Mouse (Mus musculus) forebrain, embryonic 11.5 days (tissue): ENCODE results near the gene 1700003E16Rik. TPM values are rescaled to one million over a fixed set of nuclear protein-coding genes. Genes with fewer than 3 reads are reported as not detected.
A peak's percentile ranks its signal among the peaks of the same experiment; 100 is the strongest.

Source experiments
- ATAC-seq: fragments of 200-750 bp; cut with Nextera tagmentation; replicated peaks from 2 replicates; pipeline ENCODE4 v1.8.0; 2017; ENCODE audit warnings: moderate TSS enrichment; ENCODE audit not compliant: low FRiP score
- DNase-seq: peaks from one replicate; pipeline ENCODE4 v3.0.0-alpha.2; 2017; ENCODE audit warnings: low spot score
- H3K27ac ChIP-seq: fragments of 300-500 bp; sonication (generic); 2 replicates; pipeline ENCODE4 v1.5.1; 2014; ENCODE audit warnings: low read depth, low read length
- H3K27me3 ChIP-seq: fragments of 300-500 bp; sonication (generic); 2 replicates; pipeline ENCODE4 v1.6.1; 2014; ENCODE audit warnings: mild to moderate bottlenecking, low read length, mixed read lengths; ENCODE audit not compliant: control insufficient read depth, insufficient read depth
- H3K36me3 ChIP-seq: fragments of 300-500 bp; sonication (generic); 2 replicates; pipeline ENCODE4 v1.6.1; 2014; ENCODE audit warnings: mild to moderate bottlenecking, low read length, moderate library complexity, mixed read lengths; ENCODE audit not compliant: control insufficient read depth, insufficient read depth
- H3K4me1 ChIP-seq: fragments of 300-500 bp; sonication (generic); replicated peaks from 2 replicates; pipeline ENCODE4 v1.6.1; 2014; ENCODE audit warnings: low read length, mixed read lengths; ENCODE audit not compliant: control insufficient read depth, insufficient read depth
- H3K4me2 ChIP-seq: fragments of 300-500 bp; sonication (generic); 2 replicates; pipeline ENCODE4 v1.6.1; 2014; ENCODE audit warnings: low read depth, mild to moderate bottlenecking, low read length, moderate library complexity, mixed read lengths; ENCODE audit not compliant: severe bottlenecking
- H3K4me3 ChIP-seq: fragments of 300-500 bp; sonication (generic); 2 replicates; pipeline ENCODE4 v1.5.1; 2014; ENCODE audit warnings: low read depth, low read length
- H3K9ac ChIP-seq: fragments of 300-500 bp; sonication (generic); 2 replicates; pipeline ENCODE4 v1.6.1; 2014; ENCODE audit warnings: low read length
- H3K9me3 ChIP-seq: fragments of 300-500 bp; sonication (generic); 2 replicates; pipeline ENCODE4 v1.6.1; 2016; ENCODE audit warnings: low read length, mixed read lengths; ENCODE audit not compliant: control insufficient read depth
- WGBS: fragments of 180-500 bp; shearing (Covaris S2); extraction: QIAGEN DNeasy Blood & Tissue Kit; methylation state at CpG from one replicate; pipeline ENCODE4 v1.1.7; 2014; 5-methylcytosine and 5-hydroxymethylcytosine counted together
- polyA plus RNA-seq: library from polyadenylated mRNA; unstranded; fragments of >200 nt; fragmentation: Nextera tagmentation; extraction: Ambion mirVana; gene quantifications from 2 replicates; pipeline ENCODE4 v1.2.1, GENCODE M21; 2014

1700003E16Rik gene
- polyA plus RNA-seq, 1 experiment from 2014 or later, result 1.9 TPM

- Histone ChIP-seq H3K9ac (no peak overlapping the region), H3K4me2 (no peak overlapping the region), H3K4me3 (no peak overlapping the region), H3K36me3 (peaks cover 6% of the 10 kb centered on the region), H3K27ac (no peak overlapping the region), H3K9me3 (no peaks in the 10 kb centered on the region), H3K27me3 (no peaks in the 10 kb centered on the region), H3K4me1 (no peaks in the 10 kb centered on the region)
- no peak for ATAC-seq
- 47% methylated on average over 15 of the region's 15 CpGs for WGBS
- peak; percentile 67 for DNase-seq
Measured at GRCm38 (mm10) chr6:83197345-83198004, 41.3 kb downstream of the 1700003E16Rik start.

GRCm38 (mm10) chr6:83203320-83203719, 47.1 kb downstream of the 1700003E16Rik start:
- 87% methylated on average over 4 of the region's 4 CpGs for WGBS
- DNase-seq, result no peak
- no peak for ATAC-seq
- Histone ChIP-seq H3K4me1 (no peaks in the 10 kb centered on the region), H3K9me3 (no peaks in the 10 kb centered on the region), H3K27me3 (no peaks in the 10 kb centered on the region), H3K4me2 (no peak overlapping the region), H3K9ac (no peak overlapping the region), H3K27ac (no peak overlapping the region), H3K4me3 (no peak overlapping the region), H3K36me3 (no peaks in the 10 kb centered on the region; the same call in 1 of the 2 replicates)

- Histone ChIP-seq H3K27ac (no peak overlapping the region), H3K4me1 (no peaks in the 10 kb centered on the region), H3K9me3 (no peaks in the 10 kb centered on the region), H3K4me2 (no peak overlapping the region), H3K36me3 (no peaks in the 10 kb centered on the region), H3K4me3 (no peak overlapping the region), H3K9ac (no peak overlapping the region), H3K27me3 (no peaks in the 10 kb centered on the region)
- DNase-seq (no peak), ATAC-seq (no peak)
- WGBS, result 97% methylated on average over 3 of the region's 3 CpGs
Measured at GRCm38 (mm10) chr6:83205851-83206250, 49.6 kb downstream of the 1700003E16Rik start.

- DNase-seq (no peak), ATAC-seq (no peak)
- Histone ChIP-seq H3K4me1 (no peaks in the 10 kb centered on the region), H3K36me3 (no peaks in the 10 kb centered on the region), H3K27ac (no peak overlapping the region), H3K4me3 (no peak overlapping the region), H3K9me3 (no peaks in the 10 kb centered on the region), H3K4me2 (no peak overlapping the region), H3K27me3 (no peaks in the 10 kb centered on the region), H3K9ac (no peak overlapping the region)
- WGBS, result 77% methylated on average over 11 of the region's 11 CpGs
Measured at GRCm38 (mm10) chr6:83206321-83206720, 50.1 kb downstream of the 1700003E16Rik start.

- Histone ChIP-seq H3K4me1 (no peaks in the 10 kb centered on the region), H3K9ac (no peak overlapping the region), H3K27me3 (no peaks in the 10 kb centered on the region), H3K4me2 (no peak overlapping the region), H3K36me3 (no peaks in the 10 kb centered on the region), H3K4me3 (no peak overlapping the region), H3K27ac (no peak overlapping the region), H3K9me3 (no peaks in the 10 kb centered on the region)
- DNase-seq (no peak), ATAC-seq (no peak)
- 75% methylated on average over 9 of the region's 9 CpGs for WGBS
Measured at GRCm38 (mm10) chr6:83207361-83208049, 51.3 kb downstream of the 1700003E16Rik start.

GRCm38 (mm10) chr6:83208050-83208400, 51.8 kb downstream of the 1700003E16Rik start:
- Histone ChIP-seq H3K27me3 (no peaks in the 10 kb centered on the region), H3K4me2 (no peak overlapping the region), H3K27ac (no peak overlapping the region), H3K9ac (no peak overlapping the region), H3K4me3 (no peak overlapping the region), H3K36me3 (no peaks in the 10 kb centered on the region), H3K9me3 (no peaks in the 10 kb centered on the region), H3K4me1 (no peaks in the 10 kb centered on the region)
- DNase-seq (no peak), ATAC-seq (no peak)
- 86% methylated on average over 2 of the region's 2 CpGs for WGBS

- Histone ChIP-seq H3K27ac (no peak overlapping the region), H3K9me3 (no peaks in the 10 kb centered on the region), H3K4me3 (no peak overlapping the region), H3K36me3 (no peaks in the 10 kb centered on the region), H3K4me1 (no peaks in the 10 kb centered on the region), H3K4me2 (no peak overlapping the region), H3K9ac (no peak overlapping the region), H3K27me3 (no peaks in the 10 kb centered on the region)
- WGBS, result 51% methylated on average over 2 of the region's 2 CpGs
- ATAC-seq (no peak), DNase-seq (no peak)
Measured at GRCm38 (mm10) chr6:83210495-83210894, 54.3 kb downstream of the 1700003E16Rik start.

- Histone ChIP-seq H3K4me3 (no peak overlapping the region), H3K36me3 (no peaks in the 10 kb centered on the region), H3K4me2 (no peak overlapping the region), H3K27ac (no peak overlapping the region), H3K27me3 (no peaks in the 10 kb centered on the region), H3K9ac (no peak overlapping the region), H3K4me1 (no peaks in the 10 kb centered on the region), H3K9me3 (no peaks in the 10 kb centered on the region)
- DNase-seq (no peak), ATAC-seq (0 out of 2 replicates have a peak, but pooled peaks have one; percentile 10)
- WGBS, result 34% methylated on average over 5 of the region's 5 CpGs
Measured at GRCm38 (mm10) chr6:83211526-83211925, 55.3 kb downstream of the 1700003E16Rik start.
